Mouse (Mus musculus) megakaryocyte progenitor cell, adult 5-6 weeks (primary cell): ENCODE measurements around the gene Rspo3. TPM values are rescaled to one million over a fixed set of nuclear protein-coding genes. Genes with fewer than 3 reads are reported as not detected.

Experiments
- ATAC-seq: replicated peaks from 2 replicates; pipeline ENCODE4 v1.8.0; 2016; ENCODE audit warnings: mild to moderate bottlenecking, moderate TSS enrichment, inconsistent platforms; ENCODE audit not compliant: poor library complexity
- total RNA-seq, 2 experiments: library from RNA; stranded (forward) in 1 of 2; stranded (reverse) in 1 of 2; fragments of 157-497, 149-512 nt in 1 of 2; fragments of 200-1000 nt in 1 of 2; gene quantifications; 2 replicates each; pipeline versions ENCODE4 v1.2.3 to v1.2.4; 2015 to 2017

Rspo3 gene
- not detected in 2 replicates for total RNA-seq (2015)
- total RNA-seq (2017) = not detected in 2 replicates

DNA sequence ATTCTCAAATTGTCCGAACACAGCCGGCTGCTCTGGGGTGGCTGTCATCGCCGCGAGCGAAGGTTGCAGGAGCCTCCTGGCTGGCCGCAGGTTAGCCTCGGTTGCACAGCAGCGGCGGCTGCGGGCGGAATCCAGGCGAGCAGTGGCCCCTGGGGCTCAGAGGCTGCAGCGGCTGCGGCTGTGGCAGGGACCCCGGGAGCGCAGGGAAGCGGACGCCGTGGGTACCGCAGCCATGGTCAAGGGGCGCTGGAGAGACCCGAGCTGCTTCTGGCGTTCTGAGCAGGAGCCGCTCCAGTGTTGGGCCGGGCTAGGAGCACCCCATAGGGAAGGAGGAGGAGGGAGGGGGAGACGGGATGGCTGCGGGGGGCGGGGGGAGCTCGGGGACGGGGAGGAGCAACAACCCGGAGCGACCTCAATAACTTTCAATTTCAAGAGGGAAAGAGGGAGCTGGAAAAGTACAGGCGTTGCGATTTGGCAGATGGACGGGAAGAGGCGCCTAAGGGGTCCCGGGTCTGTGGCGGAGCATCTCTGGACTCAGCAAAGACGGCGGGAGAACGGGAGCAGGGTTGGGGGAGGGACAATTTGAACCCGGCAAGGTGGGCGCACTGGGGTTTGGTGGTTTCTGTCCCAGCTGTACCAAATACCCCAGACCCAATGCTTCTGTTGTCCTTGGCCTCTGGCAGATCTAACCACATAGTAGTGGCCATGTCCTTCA, at the start of gene Rspo3:
Gene Rspo3 (minus strand): TSS at position 322 of the 715 bp plus-strand sequence.
- peak; percentile 54 for ATAC-seq

DNA sequence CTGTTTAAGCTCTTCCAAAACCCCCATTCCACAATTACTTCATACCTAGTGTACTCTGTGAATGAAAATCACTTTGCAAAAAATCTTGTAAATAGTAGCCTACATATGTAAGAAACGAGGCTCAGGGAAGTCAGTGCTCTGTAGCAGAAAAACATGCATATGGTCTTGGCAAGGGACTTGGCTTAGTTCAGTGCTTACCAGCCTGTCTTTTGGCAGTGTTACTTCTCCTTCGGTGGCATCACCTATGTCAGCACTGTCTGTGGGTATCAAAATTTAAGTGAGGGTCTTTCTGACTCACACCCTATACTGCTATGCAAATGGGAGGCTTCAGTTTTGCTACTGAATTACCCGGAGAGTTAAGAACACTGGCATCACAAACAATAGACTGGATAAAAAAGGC, 46.3 kb upstream of the Rspo3 start:
- no peak for ATAC-seq

DNA sequence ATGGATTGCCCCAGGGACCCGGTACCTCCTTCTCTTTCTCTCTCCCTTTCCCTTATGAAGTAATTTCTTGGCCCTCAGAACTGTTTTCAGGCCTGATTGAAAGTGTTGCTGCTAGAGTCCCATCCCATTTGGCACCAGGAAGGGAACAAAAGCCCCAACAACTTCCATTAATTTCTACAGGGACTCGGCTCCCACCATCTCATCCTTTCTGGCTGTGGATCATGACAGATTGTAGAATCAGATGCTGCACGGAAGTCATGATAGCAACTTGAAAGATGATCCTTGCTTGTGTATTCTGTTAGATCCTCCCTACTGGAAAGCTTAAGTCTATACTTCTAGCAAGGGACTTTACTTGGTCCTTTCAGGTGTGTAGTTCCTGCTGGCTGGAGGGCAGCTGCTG, 45.8 kb upstream of the Rspo3 start:
- ATAC-seq = no peak

DNA sequence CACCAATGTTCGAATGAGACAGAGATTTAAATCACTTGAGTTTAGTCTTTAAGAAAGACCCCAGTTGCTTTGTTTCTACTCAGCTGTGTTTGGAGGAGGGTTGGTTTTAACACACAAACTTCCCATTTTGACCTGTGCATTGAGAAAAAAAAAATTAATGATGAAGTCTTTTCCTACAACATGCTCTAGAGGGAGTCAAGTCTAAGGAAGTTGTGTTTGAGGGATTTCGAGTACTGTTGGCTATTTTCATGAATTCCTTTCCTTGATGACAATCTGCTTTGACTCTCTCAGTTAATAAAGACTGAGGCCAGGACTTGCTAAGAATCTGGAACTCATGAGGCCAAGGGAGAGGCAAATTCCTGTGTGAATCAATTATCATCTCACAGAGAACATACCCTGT, 20.3 kb upstream of the Rspo3 start:
- no peak for ATAC-seq

DNA sequence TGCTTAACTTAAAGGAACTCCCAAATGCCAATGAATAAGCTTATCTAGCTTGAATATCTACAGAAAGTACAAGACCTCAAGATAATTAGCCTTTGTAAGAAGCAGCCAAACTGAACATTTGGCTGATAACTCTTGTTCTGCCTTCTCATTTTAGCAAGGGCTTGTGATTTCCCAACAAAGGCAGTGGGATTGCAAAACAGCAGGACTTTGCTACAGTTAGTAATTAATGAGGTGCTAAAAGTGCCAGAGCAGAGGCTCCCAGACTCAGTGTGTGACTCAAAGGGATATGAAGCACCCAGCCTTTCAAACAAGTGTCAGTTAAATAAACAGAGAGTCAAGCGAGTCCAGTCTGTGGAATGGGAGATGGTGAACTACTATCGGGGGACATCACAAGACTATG, 18.7 kb upstream of the Rspo3 start:
- no peak for ATAC-seq

DNA sequence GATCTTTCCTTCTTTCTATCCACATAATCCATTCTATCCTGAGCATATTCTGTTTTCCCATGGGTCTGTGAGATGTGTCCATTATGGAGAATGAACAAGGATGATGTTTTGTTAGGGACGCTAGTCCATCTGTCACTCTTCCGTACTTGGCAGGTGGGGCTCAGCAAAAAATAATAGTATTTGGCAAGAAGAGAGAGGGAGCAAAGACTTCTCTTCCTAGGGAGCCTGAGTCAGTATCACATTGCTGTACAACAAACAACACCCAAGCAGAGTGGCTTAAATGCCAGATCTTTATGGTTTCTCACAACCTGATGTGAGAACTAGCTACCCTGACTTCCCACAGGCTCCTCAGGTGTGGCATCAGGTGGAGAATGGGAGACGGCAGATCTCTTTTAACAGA, 7.3 kb upstream of the Rspo3 start:
- no peak for ATAC-seq

DNA sequence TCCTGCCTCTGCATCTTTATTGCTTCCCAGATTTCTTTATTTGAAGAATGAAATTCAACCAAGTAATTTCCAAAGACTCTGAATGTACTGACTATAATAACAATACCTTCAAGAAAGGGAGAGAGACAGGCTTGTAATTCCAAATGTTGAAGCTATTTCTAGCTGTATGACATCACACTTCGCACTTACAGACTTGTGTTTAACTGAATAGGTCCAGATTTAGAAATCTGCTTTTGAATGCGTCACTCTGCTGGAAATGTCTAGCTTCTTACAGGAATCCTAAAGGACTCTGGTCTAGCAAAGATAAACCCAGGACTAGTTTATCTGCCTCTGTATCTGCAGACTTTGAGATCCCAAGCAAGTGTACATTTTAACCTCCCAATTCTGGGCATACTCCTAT, 3.8 kb upstream of the Rspo3 start:
- no peak for ATAC-seq

DNA sequence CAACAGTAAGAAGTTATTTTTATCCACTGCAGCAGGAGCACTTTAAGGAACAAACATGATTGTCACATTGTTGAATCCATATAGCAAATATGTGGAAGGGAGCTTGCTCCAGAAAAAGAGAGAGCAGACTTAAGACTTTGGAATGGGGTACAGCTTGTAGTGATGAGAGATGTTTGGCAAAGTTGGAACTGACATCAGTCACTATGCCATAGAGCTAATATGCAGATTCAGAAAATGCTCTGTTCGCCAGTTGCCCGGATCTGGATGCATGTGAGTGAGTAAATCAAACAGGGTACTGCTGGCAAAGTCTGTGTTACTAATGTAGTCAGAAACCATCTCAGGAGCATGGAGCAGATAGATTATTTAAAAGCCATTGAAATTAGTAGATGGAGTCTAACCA, 3.1 kb upstream of the Rspo3 start:
- no peak for ATAC-seq

DNA sequence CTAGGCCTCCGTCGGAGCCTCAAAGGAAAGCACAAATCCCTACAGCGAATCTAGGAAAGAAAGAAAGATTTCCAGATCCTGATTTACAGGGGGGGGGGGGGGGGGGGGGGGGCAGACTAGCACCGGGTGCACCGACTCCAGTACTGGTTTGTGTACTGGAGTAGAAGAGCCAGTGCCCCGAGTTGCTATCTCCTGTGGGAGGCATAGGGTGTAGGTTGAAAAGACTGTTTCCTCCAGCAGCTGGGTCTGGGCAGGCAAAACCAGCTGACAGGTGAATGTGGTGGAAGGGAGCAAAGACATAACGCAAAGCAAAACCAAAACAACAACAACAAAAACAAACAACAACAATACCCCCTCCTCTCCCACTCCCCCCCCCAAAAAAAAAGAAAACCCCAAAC, 838 bp downstream of the Rspo3 start:
- no peak for ATAC-seq

DNA sequence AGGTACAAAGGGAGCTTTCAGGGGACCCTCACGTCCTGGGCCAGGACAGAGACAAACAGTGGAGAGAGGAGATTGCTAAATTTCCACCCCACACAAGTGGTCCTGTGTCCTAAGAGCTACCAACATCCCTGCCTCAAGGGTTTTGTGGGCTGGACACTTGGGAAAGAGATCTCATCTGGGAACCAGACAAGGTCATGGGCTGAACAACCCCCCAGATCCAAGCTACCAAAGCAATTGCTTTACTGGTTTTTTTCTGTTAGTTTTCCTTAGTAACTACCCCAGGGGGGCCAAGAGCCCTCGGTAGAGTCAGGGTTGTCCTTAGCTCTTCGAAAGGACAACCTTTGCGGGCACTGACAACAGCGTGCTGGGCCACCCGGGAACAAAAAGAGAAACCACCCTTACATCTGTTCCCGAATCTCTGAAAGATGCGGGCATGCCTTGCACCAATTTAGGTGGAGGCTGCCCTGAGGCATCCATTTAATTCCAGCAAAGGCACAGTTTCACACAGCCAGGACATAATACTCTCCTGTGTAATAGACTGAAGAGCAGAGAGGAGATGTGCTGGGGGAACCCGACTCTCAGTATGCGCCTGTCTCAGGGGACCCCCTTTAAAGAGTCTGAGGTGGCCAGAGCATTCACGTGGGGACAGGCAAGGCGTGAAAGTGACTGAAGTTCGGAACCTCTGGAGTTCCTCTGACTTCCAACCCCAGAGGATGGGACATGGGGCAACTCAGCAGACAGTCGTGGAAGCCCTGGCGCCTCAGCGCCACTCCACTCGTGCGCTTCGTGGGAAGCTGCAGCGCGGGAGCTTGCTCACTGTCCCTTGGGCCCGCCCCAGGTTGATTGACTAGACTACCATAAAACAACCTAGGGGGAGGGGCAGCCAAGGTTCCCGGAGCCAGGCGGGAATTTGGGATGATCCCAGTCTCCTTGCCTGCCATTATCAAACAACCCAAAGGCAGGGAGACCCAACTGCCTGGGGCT, 1.5 kb downstream of the Rspo3 start:
- no peak for ATAC-seq

DNA sequence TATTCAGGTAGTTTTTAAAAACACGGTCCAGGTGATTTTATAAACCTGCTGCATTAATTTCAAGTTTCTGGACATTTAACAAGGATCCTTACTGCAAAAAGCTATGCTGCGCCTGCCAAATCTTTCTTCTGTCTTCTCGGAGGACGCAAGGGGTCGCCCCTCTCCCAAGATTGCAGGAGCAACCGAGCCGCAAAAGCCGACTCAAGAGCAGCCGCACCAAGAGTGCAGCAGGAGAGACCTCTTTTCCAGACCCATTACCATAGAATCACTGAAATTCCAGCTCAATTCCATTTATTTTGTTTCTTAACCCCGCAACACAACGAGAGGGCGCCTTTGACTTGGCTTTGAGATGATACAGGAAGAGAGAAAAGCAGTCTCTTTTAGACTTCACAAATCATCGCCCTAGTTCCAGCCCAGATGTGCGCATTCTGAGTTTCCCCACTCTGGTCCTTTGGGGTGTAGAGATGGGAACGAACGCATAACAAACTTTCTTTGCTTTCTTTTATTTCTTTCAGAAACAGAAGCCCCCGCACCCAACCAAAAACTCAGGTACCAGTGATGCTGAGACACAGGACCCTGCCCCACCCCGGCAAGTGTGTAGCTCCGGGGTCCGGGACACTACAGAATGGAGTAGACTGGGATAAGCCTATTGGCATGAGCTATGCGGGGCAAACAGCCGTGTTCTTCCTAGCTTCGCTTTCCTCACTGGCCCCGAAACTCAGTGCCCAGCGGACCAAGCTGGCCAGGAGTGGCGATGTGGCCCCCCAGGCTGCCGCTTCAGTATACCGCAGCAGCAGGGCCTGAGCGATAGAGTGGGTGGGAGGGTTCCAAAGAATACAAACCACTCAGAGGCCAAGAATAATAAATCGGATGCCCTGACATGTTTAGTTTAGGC, 2.6 kb downstream of the Rspo3 start:
- peak; percentile 82 for ATAC-seq

DNA sequence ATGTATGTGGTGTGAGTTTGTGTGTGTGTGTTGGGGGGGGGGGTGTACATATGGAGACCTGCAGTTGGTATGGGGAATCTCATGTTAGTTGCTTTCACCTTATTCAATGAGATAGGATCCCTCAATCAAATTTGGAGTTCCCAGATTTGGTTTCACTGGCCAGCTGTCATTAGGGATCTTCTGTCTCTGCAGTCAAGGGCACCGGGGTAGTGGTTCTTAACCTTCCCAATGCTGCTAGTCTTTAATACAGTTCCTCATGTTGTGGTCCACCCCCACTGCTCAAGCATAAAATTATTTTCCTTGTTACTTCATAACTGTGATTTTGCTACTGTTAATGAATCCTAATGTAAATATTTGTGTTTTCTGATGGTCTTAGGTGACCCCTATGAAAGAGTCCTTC, 22.1 kb downstream of the Rspo3 start:
- no peak for ATAC-seq

DNA sequence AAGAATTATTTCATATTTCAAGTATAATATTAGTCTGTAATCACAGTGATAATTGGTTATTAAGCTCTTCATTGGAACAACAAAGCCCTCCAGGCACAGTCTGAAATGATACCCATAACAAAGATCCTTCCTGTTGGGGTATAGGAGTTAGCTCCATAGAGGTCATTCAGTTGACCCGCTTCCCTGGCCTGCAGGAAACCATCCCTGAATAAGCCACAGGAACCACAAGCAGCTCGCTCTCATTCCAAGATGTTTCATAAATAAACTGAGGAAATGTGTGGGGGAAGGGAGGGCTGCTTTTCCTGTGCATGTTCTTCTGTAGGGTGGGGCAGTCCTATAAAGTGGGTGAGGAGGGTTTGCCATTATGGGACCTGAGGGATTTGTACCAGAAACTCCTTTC, 27.5 kb downstream of the Rspo3 start:
- ATAC-seq = no peak

DNA sequence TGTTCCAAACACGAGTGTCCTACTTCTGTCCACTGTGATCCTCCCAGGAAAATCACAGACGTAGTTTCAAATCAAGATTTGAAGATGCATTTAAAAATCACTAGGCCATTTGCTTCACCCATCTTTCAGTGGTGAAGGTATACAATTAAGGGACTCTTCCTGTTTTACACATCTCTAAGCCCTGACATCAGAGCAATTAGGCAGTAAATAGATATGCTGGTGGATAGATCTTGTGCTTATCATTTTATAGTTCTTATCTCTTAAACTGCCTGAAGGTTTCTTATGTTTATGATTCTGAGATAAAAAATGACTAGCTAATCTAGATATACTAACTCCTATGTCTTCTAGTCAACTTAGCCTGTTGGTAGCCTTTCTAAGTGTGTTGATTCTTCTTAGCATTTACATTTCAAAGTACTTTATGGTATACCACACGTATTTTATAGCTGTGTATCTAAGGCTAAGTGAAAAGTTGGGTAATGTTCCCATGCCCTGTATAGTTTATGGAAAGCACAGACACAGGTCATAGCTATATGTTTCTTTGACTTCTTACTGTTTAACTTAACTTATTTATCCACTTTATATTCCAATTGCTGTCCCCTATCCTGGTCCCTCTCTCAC, 38.4 kb downstream of the Rspo3 start:
- no peak for ATAC-seq

DNA sequence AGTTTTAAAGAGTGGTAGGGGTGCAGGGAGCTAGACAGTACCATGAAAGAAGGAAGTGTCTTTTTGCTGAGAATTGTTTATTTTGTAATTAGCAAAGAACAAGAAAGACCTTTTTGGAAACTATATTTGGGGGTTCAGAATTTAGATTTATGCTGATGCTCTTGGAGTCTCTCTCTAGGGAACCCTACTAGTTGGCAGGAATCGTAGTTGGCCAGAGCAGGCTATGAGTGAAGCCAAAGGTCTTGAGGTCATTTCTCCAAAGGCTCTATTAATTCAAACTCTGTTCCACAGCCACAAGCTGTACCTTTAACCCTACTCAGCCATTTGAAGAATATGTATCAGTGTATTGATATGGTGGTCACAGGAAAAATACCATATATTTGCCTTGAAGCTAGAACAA, 41.7 kb downstream of the Rspo3 start:
- ATAC-seq = no peak

DNA sequence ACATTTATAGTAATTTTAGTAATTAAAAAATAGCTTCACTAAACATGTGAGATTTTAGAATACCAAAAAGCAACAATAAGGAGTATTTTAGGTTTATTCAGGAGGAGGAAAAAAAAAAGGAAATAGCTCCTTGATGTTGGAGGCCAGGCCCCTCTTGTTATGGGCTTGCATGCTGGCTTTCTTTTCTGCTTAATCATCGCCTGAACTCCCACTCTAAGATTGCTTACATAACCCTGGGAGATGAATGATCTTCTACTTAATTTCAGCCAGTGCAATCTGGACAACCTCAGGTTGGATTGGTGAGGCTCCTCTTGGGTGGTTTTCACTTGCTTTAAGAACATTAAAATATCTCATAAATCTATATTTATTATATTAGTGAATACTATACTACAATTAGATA, 54.7 kb downstream of the Rspo3 start:
- no peak for ATAC-seq

DNA sequence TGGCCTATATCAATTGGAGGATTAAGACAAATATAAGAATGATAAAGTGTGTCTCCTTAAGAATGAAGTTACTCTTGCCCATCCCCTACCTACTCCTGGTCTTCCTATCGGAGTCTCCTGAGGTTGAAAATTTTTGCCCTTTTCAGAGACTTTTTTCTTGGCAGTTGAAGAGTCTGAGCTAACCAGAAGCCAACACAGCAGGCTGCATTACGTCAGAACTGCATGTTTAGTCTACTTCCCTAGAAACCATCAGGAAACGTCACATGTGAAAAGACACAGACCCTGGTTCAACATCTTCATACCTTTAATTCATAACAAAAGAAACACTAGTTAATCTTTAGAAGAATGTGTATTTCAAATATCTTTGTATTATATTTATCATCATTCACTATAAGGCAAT, 56.3 kb downstream of the Rspo3 start:
- ATAC-seq = no peak

DNA sequence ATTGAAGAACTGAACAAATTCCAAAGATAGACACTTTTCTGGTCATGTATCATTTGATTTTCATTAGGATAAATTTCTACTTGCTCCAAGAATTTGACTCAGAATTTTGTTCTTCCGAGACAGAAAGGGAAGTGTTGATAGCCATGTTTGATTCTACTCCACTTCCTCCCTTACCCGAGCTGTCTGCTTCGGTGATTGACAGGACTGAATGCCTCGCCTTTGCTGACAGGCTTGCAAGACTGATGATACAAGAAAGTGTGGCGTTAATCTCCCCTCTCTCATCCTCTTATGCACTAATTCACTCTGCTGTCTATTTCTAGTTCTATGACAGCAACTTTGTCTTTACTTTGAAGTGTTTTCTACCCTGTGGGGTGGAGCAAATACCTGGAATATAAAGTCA, 65.2 kb downstream of the Rspo3 start:
- ATAC-seq = no peak

DNA sequence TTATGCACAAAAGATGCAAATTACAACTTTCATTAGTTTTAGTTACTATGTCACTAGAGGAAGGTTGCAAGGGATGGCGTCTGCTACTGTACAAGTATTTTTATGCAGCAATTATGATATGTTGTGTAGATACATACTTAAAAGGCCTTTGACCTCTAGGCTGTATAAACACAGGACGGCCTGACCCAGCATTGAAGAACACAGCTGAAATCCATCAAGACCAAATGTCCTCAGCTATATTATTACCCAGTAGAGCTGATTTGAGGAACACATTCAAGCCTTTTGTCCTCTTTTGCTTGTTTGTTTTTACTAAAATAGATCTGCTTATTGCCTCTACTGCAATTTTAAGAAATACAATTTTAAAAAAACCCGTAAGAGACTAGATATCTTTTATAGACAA, 75.6 kb downstream of the Rspo3 start:
- no peak for ATAC-seq

DNA sequence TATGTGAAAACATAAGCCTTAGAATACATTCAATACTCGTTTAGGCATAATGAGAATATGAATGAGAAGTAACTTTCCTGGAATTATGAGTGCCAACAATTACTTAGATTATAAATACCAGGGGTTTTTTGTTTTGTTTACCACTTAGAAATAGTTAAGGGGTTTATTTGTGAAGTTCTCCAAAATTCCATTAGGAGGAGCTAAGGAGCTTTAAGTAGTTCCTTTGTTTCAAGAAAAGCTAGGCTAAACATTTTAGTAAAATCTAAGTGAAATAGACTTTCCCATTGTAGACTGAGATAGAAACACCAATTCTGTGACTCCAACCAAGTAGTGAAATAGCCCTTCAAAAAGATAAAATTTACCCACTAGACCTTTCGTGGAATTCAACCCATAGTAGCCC, 76.0 kb downstream of the Rspo3 start:
- ATAC-seq = no peak

DNA sequence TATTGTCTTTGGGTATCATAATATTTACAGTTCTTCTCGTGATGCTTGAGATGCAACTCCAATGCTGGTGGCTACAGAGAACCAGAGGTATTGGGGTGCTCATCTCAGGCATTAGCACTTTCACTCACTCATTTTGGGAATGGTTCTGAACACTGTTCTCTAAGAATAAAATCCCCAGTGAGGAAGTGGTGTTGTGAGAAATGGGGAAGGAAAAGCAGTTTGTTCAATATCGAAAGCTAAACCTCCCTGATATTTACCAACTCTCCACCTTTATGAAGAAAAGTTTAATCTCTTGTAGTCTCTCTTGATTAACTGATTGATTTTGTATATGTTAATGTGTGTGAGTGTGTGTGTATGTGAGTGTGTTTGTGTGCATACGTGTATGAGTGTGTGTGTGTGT, 90.6 kb downstream of the Rspo3 start:
- peak; percentile 73 for ATAC-seq
